Mouse (Mus musculus) intestine, embryonic 16.5 days (tissue): ENCODE measurements around the gene Rps7. TPM values are rescaled to one million over a fixed set of nuclear protein-coding genes. Genes with fewer than 3 reads are reported as not detected.

Source experiments
- ATAC-seq: fragments of 200-750 bp; cut with Nextera tagmentation; 2 replicates; pipeline ENCODE4 v1.8.0; 2017; ENCODE audit warnings: moderate TSS enrichment, moderate library complexity
- H3K27ac ChIP-seq: fragments of 300-500 bp; sonication (generic); 2 replicates; pipeline ENCODE4 v1.5.1; 2014; ENCODE audit warnings: mild to moderate bottlenecking, low read length
- H3K27me3 ChIP-seq: fragments of 300-500 bp; sonication (generic); replicated peaks from 2 replicates; pipeline ENCODE4 v1.6.1; 2014; ENCODE audit warnings: low read length, control low read depth, mixed read lengths; ENCODE audit not compliant: control insufficient read depth, insufficient read depth
- H3K36me3 ChIP-seq: fragments of 300-500 bp; sonication (generic); 2 replicates; pipeline ENCODE4 v1.6.1; 2014; ENCODE audit warnings: low read length, control low read depth; ENCODE audit not compliant: control insufficient read depth, insufficient read depth
- H3K4me1 ChIP-seq: fragments of 300-500 bp; sonication (generic); 2 replicates; pipeline ENCODE4 v1.6.1; 2014; ENCODE audit warnings: low read length, control low read depth, mixed read lengths; ENCODE audit not compliant: control insufficient read depth, insufficient read depth
- H3K4me2 ChIP-seq: fragments of 300-500 bp; sonication (generic); 2 replicates; pipeline ENCODE4 v1.6.1; 2014; ENCODE audit warnings: low read depth, low read length, control low read depth
- H3K4me3 ChIP-seq: fragments of 300-500 bp; sonication (generic); 2 replicates; pipeline ENCODE4 v1.5.1; 2014; ENCODE audit warnings: mild to moderate bottlenecking, low read length
- H3K9ac ChIP-seq: fragments of 300-500 bp; sonication (generic); 2 replicates; pipeline ENCODE4 v1.6.1; 2014; ENCODE audit warnings: low read depth, low read length
- H3K9me3 ChIP-seq: fragments of 300-500 bp; sonication (generic); 2 replicates; pipeline ENCODE4 v1.6.1; 2016; ENCODE audit warnings: low read length, control low read depth; ENCODE audit not compliant: control insufficient read depth
- whole genome bisulfite sequencing: fragments of 180-500 bp; shearing (Covaris S2); extraction: QIAGEN DNeasy Blood & Tissue Kit; methylation state at CpG from one replicate; pipeline ENCODE4 v1.1.7; 2014; 5-methylcytosine and 5-hydroxymethylcytosine counted together
- polyA plus RNA-seq: library from polyadenylated mRNA; unstranded; fragments of >200 nt; fragmentation: Nextera tagmentation; extraction: Ambion mirVana; gene quantifications from 2 replicates; pipeline ENCODE4 v1.2.1, GENCODE M21; 2015

Gene Rps7
- 587 and 597 TPM in 2 replicates for polyA plus RNA-seq

DNA sequence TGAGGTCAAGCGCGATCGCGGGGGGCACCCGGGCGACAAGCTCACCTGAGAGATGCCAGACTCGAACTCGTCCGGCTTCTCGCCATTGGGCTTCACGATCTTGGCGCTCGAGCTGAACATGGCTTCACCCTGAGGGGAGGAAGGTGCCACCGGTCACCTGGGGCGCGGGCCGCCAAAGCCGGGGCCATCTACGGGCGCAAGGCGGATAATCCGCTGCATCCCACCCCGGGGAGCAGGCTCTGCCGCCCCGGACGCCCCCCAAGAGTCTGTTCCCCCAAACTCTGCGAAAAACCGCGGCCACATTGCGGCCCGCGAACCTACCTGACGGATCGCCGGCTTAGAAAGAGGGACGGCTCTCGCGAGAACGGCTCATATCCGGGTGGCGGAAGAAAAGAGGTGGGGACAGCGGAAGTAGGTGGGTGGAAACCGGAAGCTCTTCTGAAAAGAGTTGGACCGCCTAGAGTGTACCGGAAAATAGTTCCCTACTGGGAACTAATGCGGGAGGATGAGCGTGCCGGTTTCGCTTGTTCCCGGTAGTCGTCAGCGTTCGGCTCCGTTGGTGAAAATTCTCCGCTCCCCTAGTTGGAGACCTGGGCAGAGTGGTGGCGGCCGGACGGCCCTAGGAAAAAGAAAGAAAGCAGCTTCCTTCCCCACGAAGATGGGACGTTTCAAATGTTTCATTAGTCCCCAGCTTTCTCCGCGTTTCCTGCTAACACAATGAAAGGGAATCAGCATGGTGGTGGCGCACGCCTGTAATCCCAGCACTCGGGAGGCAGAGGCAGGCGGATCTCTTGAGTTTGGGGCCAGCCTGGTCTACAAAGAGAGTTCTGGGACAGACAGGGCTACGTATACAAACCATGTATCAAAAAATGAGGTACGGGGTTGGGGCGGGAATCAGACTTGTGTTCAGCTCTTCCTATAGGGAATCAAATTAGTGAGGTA lies at the start of gene Rps7:
Gene Rps7, minus strand, starts transcription at position 419 of the 942 bp plus-strand sequence.
- 4% methylated on average over 68 of the region's 69 CpGs for WGBS
- Histone ChIP-seq H3K9ac (peak within 1 kb of the TSS; percentile 98), H3K9me3 (no peaks in the 10 kb centered on the region), H3K4me3 (peak within 1 kb of the TSS; percentile 82), H3K4me1 (peaks cover 14% of the 10 kb centered on the region), H3K27ac (peak within 1 kb of the TSS; percentile 72), H3K4me2 (peak within 1 kb of the TSS; percentile 56), H3K36me3 (peaks cover 26% of the 10 kb centered on the region), H3K27me3 (no peaks in the 10 kb centered on the region)
- ATAC-seq, result peak; percentile 97

DNA sequence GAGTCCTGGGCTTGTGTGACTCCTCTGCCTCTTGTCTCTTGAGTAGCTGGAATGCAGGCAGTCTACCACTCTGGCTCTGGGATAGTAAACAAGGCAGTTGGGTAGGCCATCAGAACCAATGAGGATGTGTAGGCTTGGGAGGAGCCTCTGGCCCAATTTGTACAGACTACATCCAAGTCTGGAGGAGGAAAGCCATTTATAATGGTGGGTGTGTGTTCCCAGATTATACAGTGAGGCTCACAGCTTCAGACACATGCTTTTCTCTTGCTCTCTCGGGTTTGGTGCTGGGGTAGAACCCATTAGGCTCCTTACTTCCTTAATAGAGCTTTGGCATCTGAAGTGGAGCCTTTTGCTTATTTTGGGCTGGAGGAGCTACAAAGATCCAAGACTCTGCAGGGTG lies 48.9 kb upstream of the Rps7 start:
- Histone ChIP-seq H3K9ac (no peak overlapping the region), H3K27me3 (no peaks in the 10 kb centered on the region), H3K27ac (no peak overlapping the region), H3K4me1 (no peaks in the 10 kb centered on the region), H3K36me3 (peaks cover 12% of the 10 kb centered on the region; the same call in 1 of the 2 replicates), H3K4me2 (no peak overlapping the region), H3K9me3 (no peaks in the 10 kb centered on the region), H3K4me3 (no peak overlapping the region)
- 97% methylated on average over 1 of the region's 1 CpGs for WGBS
- no peak for ATAC-seq

DNA sequence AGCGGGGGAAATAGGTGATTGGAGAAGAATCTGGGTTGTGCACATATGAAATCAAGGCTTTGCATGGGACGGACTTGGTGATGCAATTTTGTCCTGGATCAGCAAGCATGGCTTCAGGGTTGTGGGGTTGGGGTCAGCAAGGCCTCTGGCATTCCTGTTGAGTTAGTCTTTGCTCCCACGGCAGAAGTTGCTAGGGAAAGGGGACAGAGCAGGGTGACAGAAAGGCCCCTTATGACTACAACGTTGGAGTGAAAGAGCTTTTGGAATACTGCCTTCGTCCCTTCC lies 40.1 kb upstream of the Rps7 start:
- ATAC-seq, result peak; percentile 4; the same call in 1 of the 2 replicates
- 60% methylated on average over 5 of the region's 5 CpGs for WGBS

DNA sequence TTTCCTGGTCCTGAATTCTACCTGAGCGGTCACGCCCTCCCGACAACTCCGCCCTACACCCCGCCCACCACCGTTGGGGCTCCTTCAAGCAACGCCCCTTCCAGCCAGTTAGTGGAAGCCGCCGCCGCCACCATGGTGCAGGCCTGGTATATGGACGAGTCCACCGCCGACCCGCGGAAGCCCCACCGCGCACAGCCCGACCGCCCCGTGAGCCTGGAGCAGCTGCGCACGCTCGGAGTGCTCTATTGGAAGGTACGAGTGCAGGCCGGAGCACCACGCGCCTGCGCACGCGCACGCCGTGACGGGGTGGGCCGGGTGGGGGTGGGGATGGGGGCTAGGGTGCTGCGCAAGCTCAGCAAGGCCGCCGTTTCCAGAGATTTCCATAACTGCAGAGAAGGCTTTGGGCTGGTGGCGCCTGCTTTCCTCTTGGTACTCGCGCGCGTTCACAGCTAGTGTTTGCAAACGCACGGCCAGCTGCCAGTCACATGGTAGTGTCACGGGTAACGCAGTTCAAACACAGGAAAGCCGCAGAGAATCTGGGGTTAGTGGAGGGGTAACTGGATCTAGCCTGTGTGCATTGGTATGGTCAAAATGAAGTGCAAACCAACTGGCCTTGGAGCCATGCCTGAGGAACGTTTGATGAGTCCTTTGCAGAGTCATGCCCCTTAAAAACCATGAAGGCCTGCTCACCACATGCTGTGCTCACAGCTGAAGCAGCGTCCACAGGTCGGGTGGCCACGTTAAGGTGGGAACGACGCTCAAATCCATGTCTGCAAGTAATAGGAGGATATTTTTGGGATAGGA lies 39.6 kb upstream of the Rps7 start, which contains the start of gene Adi1:
Gene Adi1, plus strand, starts transcription at position 111 of the 804 bp plus-strand sequence.
- H3K9ac ChIP-seq, result peak within 1 kb of the TSS; percentile 83
- ATAC-seq, result peak; percentile 97
- peaks cover 8% of the 10 kb centered on the region; the same call in 1 of the 2 replicates for H3K4me1 ChIP-seq
- peak within 1 kb of the TSS; percentile 71 for H3K4me3 ChIP-seq
- H3K27me3 ChIP-seq, result no peaks in the 10 kb centered on the region
- H3K9me3 ChIP-seq, result peaks cover 3% of the 10 kb centered on the region; the same call in 1 of the 2 replicates
- peaks cover 9% of the 10 kb centered on the region for H3K36me3 ChIP-seq
- H3K4me2 ChIP-seq, result peak within 1 kb of the TSS; percentile 86
- H3K27ac ChIP-seq, result peak within 1 kb of the TSS; percentile 94
- WGBS, result 3% methylated on average over 53 of the region's 53 CpGs

More for the DNA sequence above, 40.1 kb upstream of the Rps7 start:
- H3K4me2 ChIP-seq, result peak overlapping the region; percentile 86
- peaks cover 8% of the 10 kb centered on the region; the same call in 1 of the 2 replicates for H3K4me1 ChIP-seq
- no peaks in the 10 kb centered on the region for H3K27me3 ChIP-seq
- peaks cover 9% of the 10 kb centered on the region for H3K36me3 ChIP-seq
- H3K9ac ChIP-seq, result peak overlapping the region; percentile 83
- H3K4me3 ChIP-seq, result peak overlapping the region; percentile 71
- peak overlapping the region; percentile 94 for H3K27ac ChIP-seq
- peaks cover 3% of the 10 kb centered on the region; the same call in 1 of the 2 replicates for H3K9me3 ChIP-seq

DNA sequence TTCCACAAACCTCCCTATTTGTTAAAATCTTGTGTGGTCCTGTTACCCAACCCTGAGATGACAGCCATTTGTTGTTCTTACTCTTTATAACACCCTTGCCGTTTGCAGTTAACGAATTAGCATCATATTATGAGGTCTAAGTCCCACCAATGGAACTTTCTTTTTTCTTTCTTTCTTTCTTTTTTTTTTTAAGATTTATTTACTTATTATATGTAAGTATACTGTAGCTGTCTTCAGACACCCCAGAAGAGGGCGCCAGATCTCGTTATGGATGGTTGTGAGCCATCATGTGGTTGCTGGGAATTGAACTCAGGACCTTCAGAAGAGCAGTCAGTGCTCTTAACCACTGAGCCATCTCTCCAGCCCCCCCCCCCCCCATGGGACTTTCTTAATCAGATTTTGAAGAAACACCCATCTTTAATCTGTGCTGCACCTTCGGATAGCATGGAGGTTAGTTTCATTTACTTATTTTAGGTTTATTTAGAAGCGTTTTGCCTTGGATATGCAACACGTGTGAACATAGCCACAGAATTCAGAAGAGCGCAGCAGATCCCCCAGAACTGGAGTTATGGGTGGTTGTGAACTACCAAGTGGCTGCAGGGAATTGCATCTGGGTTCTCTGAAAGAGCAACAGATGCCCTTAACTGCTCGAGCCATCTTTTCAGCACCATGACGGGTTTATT lies 38.4 kb upstream of the Rps7 start:
- no peak overlapping the region; the same call in 1 of the 2 replicates for H3K4me3 ChIP-seq
- peaks cover 8% of the 10 kb centered on the region; the same call in 1 of the 2 replicates for H3K4me1 ChIP-seq
- H3K27ac ChIP-seq, result no peak overlapping the region
- H3K9ac ChIP-seq, result no peak overlapping the region
- 84% methylated on average over 10 of the region's 10 CpGs for WGBS
- peak overlapping the region; percentile 86 for H3K4me2 ChIP-seq
- no peak for ATAC-seq
- peaks cover 3% of the 10 kb centered on the region; the same call in 1 of the 2 replicates for H3K9me3 ChIP-seq
- no peaks in the 10 kb centered on the region for H3K27me3 ChIP-seq
- peaks cover 9% of the 10 kb centered on the region for H3K36me3 ChIP-seq

DNA sequence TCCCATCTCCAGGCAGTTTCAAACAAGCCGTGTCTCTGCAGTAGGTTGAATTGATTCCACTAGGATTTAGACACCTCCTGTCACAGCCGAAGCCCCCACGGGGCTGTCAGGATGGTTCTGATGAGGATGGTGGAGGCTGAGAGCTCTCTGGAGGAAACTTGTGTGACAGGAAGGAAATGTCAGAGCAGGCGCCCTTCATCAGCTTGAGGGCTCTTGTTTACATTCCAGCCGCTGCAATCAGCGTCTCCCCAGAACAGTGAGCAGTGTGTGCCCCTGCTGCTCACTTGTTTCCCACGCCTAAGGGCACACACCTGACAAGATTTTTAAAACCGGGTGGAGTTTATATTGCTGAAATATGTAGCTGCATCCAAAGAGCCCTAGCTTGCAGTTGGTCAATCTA lies 31.5 kb upstream of the Rps7 start:
- no peak overlapping the region for H3K27ac ChIP-seq
- H3K9ac ChIP-seq, result no peak overlapping the region
- no peak overlapping the region for H3K4me3 ChIP-seq
- no peaks in the 10 kb centered on the region for H3K9me3 ChIP-seq
- WGBS, result 11% methylated on average over 8 of the region's 8 CpGs
- ATAC-seq, result peak; percentile 55
- no peaks in the 10 kb centered on the region for H3K36me3 ChIP-seq
- peaks cover 9% of the 10 kb centered on the region for H3K4me1 ChIP-seq
- no peaks in the 10 kb centered on the region for H3K27me3 ChIP-seq
- H3K4me2 ChIP-seq, result no peak overlapping the region

DNA sequence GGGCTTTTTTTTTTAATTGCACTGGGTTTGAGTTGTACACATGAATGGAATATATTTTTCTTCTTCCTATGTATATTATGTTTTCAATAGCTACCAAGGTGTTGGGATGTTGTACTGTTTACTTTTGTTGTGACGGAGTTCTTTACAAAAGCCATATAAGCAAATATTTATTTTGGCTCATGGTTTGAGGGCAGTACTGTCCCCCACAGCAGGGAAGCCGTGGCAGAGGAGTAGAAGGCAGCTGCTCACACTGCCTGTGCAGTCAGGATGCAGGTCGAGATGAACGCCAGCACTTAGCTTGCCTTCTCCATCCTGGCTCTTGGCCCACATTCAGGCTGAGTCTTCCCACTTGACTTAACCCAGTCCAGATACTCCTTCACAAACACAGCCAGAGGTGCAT lies 31.0 kb upstream of the Rps7 start:
- H3K9me3 ChIP-seq, result no peaks in the 10 kb centered on the region
- H3K9ac ChIP-seq, result no peak overlapping the region
- ATAC-seq, result no peak; the same call in 1 of the 2 replicates
- H3K4me2 ChIP-seq, result no peak overlapping the region
- no peak overlapping the region for H3K27ac ChIP-seq
- 53% methylated on average over 4 of the region's 4 CpGs for WGBS
- H3K36me3 ChIP-seq, result no peaks in the 10 kb centered on the region
- H3K4me3 ChIP-seq, result no peak overlapping the region
- peaks cover 9% of the 10 kb centered on the region for H3K4me1 ChIP-seq
- no peaks in the 10 kb centered on the region for H3K27me3 ChIP-seq

DNA sequence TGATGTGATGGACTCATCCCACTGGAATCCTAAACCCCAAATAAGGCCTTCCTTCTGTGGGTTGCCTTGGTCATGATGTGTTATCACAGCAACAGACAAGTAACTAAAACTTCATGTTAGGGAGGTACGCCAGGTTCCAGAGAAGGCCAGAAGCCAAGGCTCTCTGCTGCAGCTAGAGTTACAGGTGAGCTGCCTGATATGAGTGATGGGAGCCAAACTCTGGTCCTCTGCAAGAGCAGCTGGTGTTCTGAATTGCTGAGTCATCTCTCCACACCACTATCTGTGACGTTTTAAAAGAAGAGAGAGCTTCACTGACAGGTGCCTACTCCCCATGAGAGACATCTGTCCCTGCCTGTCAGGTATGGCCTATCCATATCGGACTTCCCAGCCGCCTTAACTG lies 26.9 kb upstream of the Rps7 start:
- WGBS, result 84% methylated on average over 4 of the region's 4 CpGs
- ATAC-seq, result no peak
- H3K27me3 ChIP-seq, result no peaks in the 10 kb centered on the region
- H3K9me3 ChIP-seq, result no peaks in the 10 kb centered on the region
- H3K36me3 ChIP-seq, result peaks cover 12% of the 10 kb centered on the region; the same call in 1 of the 2 replicates
- peaks cover 8% of the 10 kb centered on the region for H3K4me1 ChIP-seq
- no peak overlapping the region for H3K4me2 ChIP-seq
- H3K4me3 ChIP-seq, result no peak overlapping the region
- H3K9ac ChIP-seq, result no peak overlapping the region
- H3K27ac ChIP-seq, result no peak overlapping the region
